Mouse (Mus musculus): ENCODE results near the gene Maml2.

Maml2 gene

GRCm38 (mm10) chr9:13668742-13669141 is 371.0 kb downstream of the Maml2 start:
- DNase-seq (ENCODE audit: low spot score in 2 of 2) = no peak

- no peak for DNase-seq (ENCODE audit: low spot score in 2 of 2)
Measured at GRCm38 (mm10) chr9:13671125-13671769, 373.5 kb downstream of the Maml2 start.

- DNase-seq (ENCODE audit: low spot score in 2 of 2) = no peak
Measured at GRCm38 (mm10) chr9:13673304-13673703, 375.5 kb downstream of the Maml2 start.

GRCm38 (mm10) chr9:13678026-13678425 is 380.3 kb downstream of the Maml2 start:
- no peak for DNase-seq (ENCODE audit: low spot score in 2 of 2)

- DNase-seq (ENCODE audit: low spot score in 2 of 2) = no peak
Measured at GRCm38 (mm10) chr9:13679696-13680095, 381.9 kb downstream of the Maml2 start.

- DNase-seq (ENCODE audit: low spot score in 2 of 2) = no peak
Measured at GRCm38 (mm10) chr9:13681147-13681546, 383.4 kb downstream of the Maml2 start.

DNA sequence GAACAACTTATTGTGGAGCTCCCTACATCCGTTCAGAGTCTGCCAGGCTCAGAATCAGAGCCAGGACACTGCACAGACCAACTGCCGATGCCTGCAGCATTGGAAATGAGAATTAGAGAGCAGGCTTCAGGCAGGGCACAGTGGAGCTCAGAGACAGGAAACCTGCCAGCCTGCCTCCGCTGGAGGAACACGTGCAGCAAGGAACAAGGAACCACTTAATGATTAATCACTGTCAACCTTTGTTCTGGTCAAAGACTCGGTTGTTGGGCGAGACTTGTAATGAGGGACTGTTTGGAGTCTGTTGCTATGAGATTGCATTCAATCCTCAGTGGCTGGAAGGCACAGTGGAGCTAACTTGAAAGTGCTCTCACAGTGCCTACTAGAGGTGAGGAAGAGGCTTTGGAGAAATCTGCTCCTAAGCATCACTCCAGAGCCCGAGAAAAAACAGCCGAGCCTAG is 383.9 kb downstream of the Maml2 start:
- peak; percentile 68 to 70 for DNase-seq (ENCODE audit: low spot score in 2 of 2)

- no peak for DNase-seq (ENCODE audit: low spot score in 2 of 2)
Measured at GRCm38 (mm10) chr9:13684327-13684934, 386.7 kb downstream of the Maml2 start.

DNA sequence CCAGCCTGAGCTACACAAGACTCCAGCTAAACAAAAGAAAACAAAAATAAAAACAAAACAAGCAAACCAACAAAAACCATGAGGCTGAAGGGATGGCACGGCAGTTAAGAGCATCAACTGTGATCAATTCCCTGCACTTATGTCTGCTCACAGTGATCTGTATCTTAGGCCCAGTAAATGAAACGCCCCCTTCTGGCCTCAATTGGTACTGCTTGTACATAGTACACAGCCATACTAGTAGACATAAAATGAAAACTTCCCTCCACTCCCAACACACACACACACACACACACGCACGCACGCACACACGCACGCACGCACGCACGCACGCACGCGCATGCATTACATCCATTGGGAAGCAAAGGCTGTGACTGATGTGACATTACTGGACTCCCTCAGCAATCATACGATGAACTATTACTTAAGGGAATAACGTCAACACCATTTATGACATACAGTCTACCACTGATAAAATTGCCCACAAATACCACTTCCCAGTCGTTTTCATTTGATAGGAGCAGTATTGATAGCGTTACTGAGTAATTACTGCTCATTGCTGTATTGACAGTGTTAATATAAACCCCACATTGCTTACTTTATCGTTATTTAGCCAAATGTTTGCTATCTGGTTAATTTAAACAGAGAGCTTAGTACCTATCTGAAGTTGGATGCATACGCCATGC is 389.4 kb downstream of the Maml2 start:
- DNase-seq (ENCODE audit: low spot score in 2 of 2) = no peak

GRCm38 (mm10) chr9:13688997-13689396 is 391.2 kb downstream of the Maml2 start:
- no peak for DNase-seq (ENCODE audit: low spot score in 2 of 2)

GRCm38 (mm10) chr9:13690321-13690720 is 392.6 kb downstream of the Maml2 start:
- DNase-seq (ENCODE audit: low spot score in 2 of 2) = no peak

DNA sequence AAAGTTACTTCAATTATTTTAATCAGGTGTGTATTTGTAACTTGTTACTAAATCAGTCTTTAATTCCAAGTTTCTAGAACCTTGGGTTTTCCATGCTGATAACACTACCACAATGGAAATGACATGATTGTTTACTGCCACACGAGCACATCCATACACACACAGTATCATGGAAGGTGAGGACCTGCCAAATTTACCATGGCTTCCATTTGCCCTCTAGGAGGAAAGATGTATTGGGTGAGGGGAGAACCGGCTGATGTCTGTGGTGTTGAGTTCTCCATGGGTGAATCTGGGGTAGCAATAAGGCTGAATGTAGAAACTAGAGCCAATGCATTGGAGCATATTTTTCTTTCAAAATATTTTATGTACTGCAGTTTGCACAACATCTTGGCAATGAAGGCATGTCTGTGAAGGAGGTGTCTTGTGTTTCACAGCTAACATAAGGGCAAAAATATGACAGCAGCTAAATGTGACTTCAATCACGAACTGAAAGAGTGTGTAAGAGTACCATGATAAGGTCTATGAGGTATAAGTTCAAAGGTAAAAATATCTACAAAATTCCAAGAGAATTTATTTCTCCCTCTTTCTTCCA is 396.0 kb downstream of the Maml2 start:
- peak in 1 of 2 experiments; percentile 20 for DNase-seq (ENCODE audit: low spot score in 2 of 2)

GRCm38 (mm10) chr9:13694293-13694692 is 396.5 kb downstream of the Maml2 start:
- DNase-seq (ENCODE audit: low spot score in 2 of 2) = peak; percentile 20 to 28

- DNase-seq (ENCODE audit: low spot score in 2 of 2) = no peak
Measured at GRCm38 (mm10) chr9:13697041-13697811, 399.5 kb downstream of the Maml2 start.

DNA sequence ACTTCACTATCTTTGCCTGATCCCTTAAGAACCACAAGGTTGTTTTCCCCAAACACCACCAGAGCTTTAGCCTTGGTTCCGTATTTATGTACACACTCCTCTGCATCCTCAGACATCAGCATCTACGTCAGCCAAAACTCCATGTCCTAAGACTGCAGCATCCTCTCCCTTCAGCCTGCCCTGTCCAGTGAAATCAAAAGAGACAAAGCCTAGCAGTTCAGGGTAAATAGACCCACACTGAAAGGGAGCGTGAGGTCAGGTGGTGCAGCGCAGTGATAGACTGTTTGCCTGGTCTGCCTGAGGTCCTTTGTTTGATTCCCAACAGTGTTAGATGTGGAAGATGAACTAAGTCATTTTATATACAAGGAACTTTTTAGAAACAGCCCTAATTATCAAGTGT is 400.1 kb downstream of the Maml2 start:
- DNase-seq (ENCODE audit: low spot score in 2 of 2) = no peak

DNA sequence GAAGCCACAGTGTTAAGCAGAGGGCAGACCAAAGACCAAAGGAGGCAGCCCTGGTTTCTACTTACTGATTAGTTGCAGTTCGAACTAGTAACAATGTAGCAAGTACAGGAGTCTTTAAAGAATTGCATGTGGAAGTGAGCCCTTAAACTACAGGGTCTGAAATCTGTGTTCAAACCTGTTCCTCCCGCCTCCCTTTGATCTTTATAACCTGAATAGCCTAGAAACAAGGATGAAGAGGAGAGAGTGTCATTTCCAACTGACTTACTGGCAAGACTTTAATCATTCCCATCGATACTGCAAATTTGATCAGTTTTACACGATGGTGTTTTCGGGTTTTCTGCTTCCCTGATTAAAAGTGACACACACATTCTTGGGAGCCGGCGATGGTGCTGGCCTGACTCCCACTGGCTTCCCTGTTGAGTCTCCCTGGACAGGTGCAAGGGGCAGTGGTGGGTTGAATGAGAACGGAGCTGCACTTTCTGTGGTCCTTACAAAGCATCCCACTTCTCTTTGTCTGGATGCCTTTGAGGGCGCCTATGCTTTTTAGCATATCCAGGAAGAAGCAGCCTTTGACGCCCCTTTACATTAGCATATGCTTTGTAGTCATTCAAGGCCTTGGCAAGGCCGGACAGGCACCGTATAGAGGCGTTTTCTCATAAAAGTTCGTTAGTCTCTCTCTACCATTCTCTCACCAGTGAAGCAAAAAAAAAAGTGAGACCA is 401.5 kb downstream of the Maml2 start:
- no peak for DNase-seq (ENCODE audit: low spot score in 2 of 2)

DNA sequence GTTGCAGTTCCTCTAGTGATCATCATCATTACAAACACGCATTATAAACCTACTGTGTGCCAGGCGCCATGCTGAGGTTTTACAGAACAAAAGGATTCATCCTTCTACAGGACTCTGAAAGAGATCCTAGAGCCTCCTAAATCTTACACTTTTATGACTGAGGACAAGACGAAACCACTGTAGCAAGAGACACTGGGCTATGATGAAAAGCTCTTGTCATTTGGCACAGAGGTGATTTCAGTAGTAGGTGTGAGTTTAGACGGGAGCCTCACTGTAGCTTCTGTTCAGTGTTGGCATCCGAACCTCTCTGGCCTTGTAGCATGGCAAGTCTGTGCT is 402.0 kb downstream of the Maml2 start:
- DNase-seq (ENCODE audit: low spot score in 2 of 2) = no peak

DNA sequence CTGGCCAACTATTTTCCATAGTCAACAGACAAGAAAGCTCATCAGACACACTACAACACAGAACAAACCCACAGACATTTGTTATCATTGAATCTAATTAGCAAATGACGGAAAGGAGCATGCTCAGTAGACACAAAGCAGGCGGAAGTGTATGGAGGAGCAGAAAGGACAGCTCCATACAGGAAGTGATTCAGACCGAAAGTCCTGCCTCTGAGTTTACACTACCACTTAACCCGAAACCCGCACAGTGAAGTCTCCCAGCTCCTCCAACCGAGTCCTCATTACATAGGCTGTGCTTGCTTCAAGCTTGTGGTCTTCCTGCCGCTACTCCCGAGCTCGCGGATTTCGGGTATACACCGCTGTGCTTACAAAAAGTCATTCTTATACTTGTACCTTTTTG is 404.0 kb downstream of the Maml2 start:
- DNase-seq (ENCODE audit: low spot score in 2 of 2) = no peak

- DNase-seq (ENCODE audit: low spot score in 2 of 2) = no peak
Measured at GRCm38 (mm10) chr9:13703100-13703499, 405.3 kb downstream of the Maml2 start.

DNA sequence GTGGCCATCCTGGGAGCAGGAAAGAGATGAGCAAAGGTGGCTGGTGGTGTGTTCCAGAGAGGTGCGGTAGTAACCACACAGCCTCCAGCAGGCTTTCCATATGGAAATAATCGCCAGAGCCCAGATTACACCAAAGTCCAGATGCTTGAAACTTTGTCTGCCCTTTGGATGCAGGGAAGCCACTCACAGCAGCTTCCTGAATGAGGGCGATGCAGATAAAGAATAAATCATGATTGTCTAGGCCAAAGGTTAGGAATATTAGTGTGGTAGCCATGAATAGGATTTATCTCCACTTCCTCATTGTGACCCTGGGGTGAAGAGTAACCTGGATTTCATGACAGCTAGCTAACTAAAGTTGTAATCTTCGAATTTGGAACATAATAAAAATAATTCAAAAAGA is 407.2 kb downstream of the Maml2 start:
- no peak for DNase-seq (ENCODE audit: low spot score in 2 of 2)

DNA sequence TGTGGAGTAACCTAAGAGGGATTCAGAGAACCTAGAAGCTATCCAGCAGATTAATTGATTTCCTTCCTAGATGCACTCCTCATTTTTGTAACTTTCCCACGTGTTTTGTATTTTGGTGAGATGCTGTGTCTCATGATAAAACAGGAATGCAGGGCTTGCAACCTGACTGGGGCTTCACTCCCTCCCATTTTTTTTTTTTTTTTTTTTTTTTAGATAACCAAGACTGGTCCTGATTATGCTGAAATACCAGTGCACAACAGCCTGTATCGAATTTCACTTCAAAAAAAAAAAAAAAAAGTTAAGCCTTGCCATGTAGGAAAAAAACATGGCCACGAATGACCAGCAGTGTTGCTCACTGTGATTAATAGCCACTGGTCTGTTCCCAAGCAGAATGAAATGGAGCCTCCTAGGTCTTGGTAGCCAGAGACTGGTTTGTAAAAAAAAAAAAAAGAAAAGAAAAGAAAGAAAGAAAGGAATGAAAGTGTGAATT is 409.4 kb downstream of the Maml2 start:
- no peak for DNase-seq (ENCODE audit: low spot score in 2 of 2)

Measured in right cerebral cortex, postnatal 36 days (tissue).